Mouse (Mus musculus): ENCODE results near the gene Vwa5a. TPM values are rescaled to one million over a fixed set of nuclear protein-coding genes. Genes with fewer than 3 reads are reported as not detected.
A peak's percentile ranks its signal among the peaks of the same experiment; 100 is the strongest.

The Vwa5a gene
- total and polyA plus RNA-seq, 3 experiments = 6.7 to 18.4 (median 15.3) TPM

- H3K9ac ChIP-seq (ENCODE audit: insufficient read depth, low read depth) = no peak overlapping the region
- H3K27ac ChIP-seq (ENCODE audit: insufficient read depth, low read depth) = no peak overlapping the region
- H3K79me2 ChIP-seq (replicated peaks; ENCODE audit: control insufficient read depth, extremely low read depth, insufficient read depth, poor library complexity, severe bottlenecking) = no peaks in the 10 kb centered on the region
- TF ChIP-seq MAX (IDR thresholded peaks at IDR 0.05; ENCODE audit: low read length) = no peak
- TF ChIP-seq ZNF384 (IDR thresholded peaks at IDR 0.05; ENCODE audit: low read depth, low read length) = no peak
- no peak for TF ChIP-seq UBTF (IDR thresholded peaks at IDR 0.05; ENCODE audit: low read depth, low read length)
- TF ChIP-seq HCFC1 (IDR thresholded peaks at IDR 0.05; ENCODE audit: low read depth, low read length) = no peak
- no peak for TF ChIP-seq CHD2 (IDR thresholded peaks at IDR 0.05; ENCODE audit: low read length)
- TF ChIP-seq RAD21 (IDR thresholded peaks at IDR 0.05; ENCODE audit: low read depth, low read length) = no peak
- no peak for TF ChIP-seq ETS1 (conservative IDR thresholded peaks at IDR 0.05; ENCODE audit: low read depth, low read length)
- no peak for TF ChIP-seq E2F4 (IDR thresholded peaks at IDR 0.05; ENCODE audit: insufficient replicate concordance, low read depth, low read length)
- TF ChIP-seq NELFE (IDR thresholded peaks at IDR 0.05; ENCODE audit: low read depth, low read length) = no peak
- TF ChIP-seq ZKSCAN1 (IDR thresholded peaks at IDR 0.05; ENCODE audit: borderline replicate concordance, low read depth, low read length) = no peak
- no peak for TF ChIP-seq KAT2A (IDR thresholded peaks at IDR 0.05; ENCODE audit: insufficient replicate concordance, low read length)
- no peak for TF ChIP-seq MAZ (IDR thresholded peaks at IDR 0.05; ENCODE audit: low read depth, low read length)
- TF ChIP-seq TBP (conservative IDR thresholded peaks at IDR 0.05; ENCODE audit: low read depth, low read length) = no peak
- no peak for TF ChIP-seq CTCF (conservative IDR thresholded peaks at IDR 0.05 in 1 of 2, IDR thresholded peaks at IDR 0.05 in 1 of 2; ENCODE audit: low read depth in 2 of 2, low read length in 2 of 2)
- no peak for TF ChIP-seq POLR2AphosphoS2 (IDR thresholded peaks at IDR 0.05; ENCODE audit: low read depth, low read length)
- H3K4me3 ChIP-seq (replicated peaks in 1 of 3; ENCODE audit: low read depth in 2 of 3, low read length in 2 of 3, poor library complexity in 1 of 3) = no peak overlapping the region
- in situ Hi-C loops (cut with MboI; ENCODE audit: low pct_ligation_motif_present, low pct_unique_long_range_greater_than_20kb, low sequenced_read_pairs) (no loop called here), dilution Hi-C loops (cut with MboI; ENCODE audit: extremely low pct_ligation_motif_present, extremely low pct_unique_long_range_greater_than_20kb, low sequenced_read_pairs) (no loop called here)
- peaks cover 4 to 60% of the 10 kb centered on the region in 2 experiments for H3K36me3 ChIP-seq (replicated peaks in 1 of 2; ENCODE audit: control insufficient read depth in 1 of 2, insufficient read depth in 1 of 2, low read length in 1 of 2)
- no peaks in the 10 kb centered on the region for H3K9me3 ChIP-seq (replicated peaks; ENCODE audit: low read length)
- no peak overlapping the region for H3K4me2 ChIP-seq (ENCODE audit: insufficient read depth, low read depth, poor library complexity, severe bottlenecking)
- H3K27me3 ChIP-seq (replicated peaks) = no peaks in the 10 kb centered on the region
- peaks cover 0 to 22% of the 10 kb centered on the region in 2 experiments; a peak in 3 of 4 replicates for H3K4me1 ChIP-seq (ENCODE audit: control insufficient read depth in 1 of 2, insufficient read depth in 2 of 2)
- DNase-seq (ENCODE audit: extremely low read depth) = no peak
Observed at GRCm38 (mm10) chr9:38724044-38724443, 6.0 kb downstream of the Vwa5a start.

- Histone ChIP-seq H3K27me3 (replicated peaks) (no peaks in the 10 kb centered on the region), H3K27ac (ENCODE audit: insufficient read depth, low read depth) (no peak overlapping the region), H3K4me1 (ENCODE audit: control insufficient read depth in 1 of 2, insufficient read depth in 2 of 2) (peaks cover 0 to 14% of the 10 kb centered on the region in 2 experiments; a peak in 3 of 4 replicates), H3K4me3 (replicated peaks in 1 of 3; ENCODE audit: low read depth in 2 of 3, low read length in 2 of 3, poor library complexity in 1 of 3) (no peak overlapping the region), H3K4me2 (ENCODE audit: insufficient read depth, low read depth, poor library complexity, severe bottlenecking) (no peak overlapping the region), H3K9ac (ENCODE audit: insufficient read depth, low read depth) (no peak overlapping the region), H3K9me3 (replicated peaks; ENCODE audit: low read length) (no peaks in the 10 kb centered on the region), H3K79me2 (replicated peaks; ENCODE audit: control insufficient read depth, extremely low read depth, insufficient read depth, poor library complexity, severe bottlenecking) (no peaks in the 10 kb centered on the region), H3K36me3 (replicated peaks in 1 of 2; ENCODE audit: control insufficient read depth in 1 of 2, insufficient read depth in 1 of 2, low read length in 1 of 2) (peaks cover 4 to 57% of the 10 kb centered on the region in 2 experiments)
- dilution Hi-C loops (cut with MboI; ENCODE audit: extremely low pct_ligation_motif_present, extremely low pct_unique_long_range_greater_than_20kb, low sequenced_read_pairs) = no loop called here
- DNase-seq (ENCODE audit: extremely low read depth) = peak; percentile 74
- in situ Hi-C loops (cut with MboI; ENCODE audit: low pct_ligation_motif_present, low pct_unique_long_range_greater_than_20kb, low sequenced_read_pairs) = no loop called here
- no peak for TF ChIP-seq MAZ (IDR thresholded peaks at IDR 0.05; ENCODE audit: low read depth, low read length)
- no peak for TF ChIP-seq RAD21 (IDR thresholded peaks at IDR 0.05; ENCODE audit: low read depth, low read length)
- TF ChIP-seq EP300 (IDR thresholded peaks at IDR 0.05; ENCODE audit: low read length) = peak; percentile 93
- no peak for TF ChIP-seq NRF1 (IDR thresholded peaks at IDR 0.05; ENCODE audit: low read depth, low read length)
- TF ChIP-seq RCOR1 (conservative IDR thresholded peaks at IDR 0.05; ENCODE audit: low read depth, low read length) = 0 out of 2 replicates have a peak, but pooled peaks have one; percentile 48
- no peak for TF ChIP-seq CHD2 (IDR thresholded peaks at IDR 0.05; ENCODE audit: low read length)
- TF ChIP-seq PAX5 (IDR thresholded peaks at IDR 0.05; ENCODE audit: low read length) = no peak
- peak; percentile 59; the same call in 1 of the 2 replicates for TF ChIP-seq SIN3A (IDR thresholded peaks at IDR 0.05; ENCODE audit: low read length)
- no peak for TF ChIP-seq USF1 (IDR thresholded peaks at IDR 0.05; ENCODE audit: low read depth, low read length)
- TF ChIP-seq IRF4 (IDR thresholded peaks at IDR 0.05; ENCODE audit: low read depth, low read length) = peak; percentile 93
- peak; percentile 44; the same call in 1 of the 2 replicates for TF ChIP-seq BHLHE40 (IDR thresholded peaks at IDR 0.05; ENCODE audit: low read depth, low read length)
- no peak for TF ChIP-seq ZC3H11A (IDR thresholded peaks at IDR 0.05; ENCODE audit: low read depth, low read length)
- TF ChIP-seq USF2 (conservative IDR thresholded peaks at IDR 0.05; ENCODE audit: low read depth, low read length) = no peak
- no peak for TF ChIP-seq MEF2A (IDR thresholded peaks at IDR 0.05; ENCODE audit: borderline replicate concordance, low read depth, low read length)
- no peak for TF ChIP-seq KAT2A (IDR thresholded peaks at IDR 0.05; ENCODE audit: insufficient replicate concordance, low read length)
- TF ChIP-seq ZMIZ1 (IDR thresholded peaks at IDR 0.05; ENCODE audit: low read depth, low read length) = no peak
- TF ChIP-seq E2F4 (IDR thresholded peaks at IDR 0.05; ENCODE audit: insufficient replicate concordance, low read depth, low read length) = no peak
- peak; percentile 43 for TF ChIP-seq ETS1 (conservative IDR thresholded peaks at IDR 0.05; ENCODE audit: low read depth, low read length)
- TF ChIP-seq JUND (conservative IDR thresholded peaks at IDR 0.05; ENCODE audit: low read depth, low read length) = peak; percentile 76; the same call in 1 of the 2 replicates
- no peak for TF ChIP-seq ZKSCAN1 (IDR thresholded peaks at IDR 0.05; ENCODE audit: borderline replicate concordance, low read depth, low read length)
- TF ChIP-seq MXI1 (IDR thresholded peaks at IDR 0.05; ENCODE audit: low read depth, low read length) = no peak
- TF ChIP-seq CTCF (conservative IDR thresholded peaks at IDR 0.05 in 1 of 2, IDR thresholded peaks at IDR 0.05 in 1 of 2; ENCODE audit: low read depth in 2 of 2, low read length in 2 of 2) = no peak
- TF ChIP-seq ZNF384 (IDR thresholded peaks at IDR 0.05; ENCODE audit: low read depth, low read length) = peak; percentile 37; the same call in 1 of the 2 replicates
- TF ChIP-seq ELF1 (IDR thresholded peaks at IDR 0.05; ENCODE audit: low read depth, low read length) = no peak
- no peak for TF ChIP-seq POLR2AphosphoS2 (IDR thresholded peaks at IDR 0.05; ENCODE audit: low read depth, low read length)
- no peak for TF ChIP-seq CHD1 (IDR thresholded peaks at IDR 0.05; ENCODE audit: low read depth, low read length)
Observed at GRCm38 (mm10) chr9:38728218-38728617, 10.2 kb downstream of the Vwa5a start.
